In the genomic region with DNA sequence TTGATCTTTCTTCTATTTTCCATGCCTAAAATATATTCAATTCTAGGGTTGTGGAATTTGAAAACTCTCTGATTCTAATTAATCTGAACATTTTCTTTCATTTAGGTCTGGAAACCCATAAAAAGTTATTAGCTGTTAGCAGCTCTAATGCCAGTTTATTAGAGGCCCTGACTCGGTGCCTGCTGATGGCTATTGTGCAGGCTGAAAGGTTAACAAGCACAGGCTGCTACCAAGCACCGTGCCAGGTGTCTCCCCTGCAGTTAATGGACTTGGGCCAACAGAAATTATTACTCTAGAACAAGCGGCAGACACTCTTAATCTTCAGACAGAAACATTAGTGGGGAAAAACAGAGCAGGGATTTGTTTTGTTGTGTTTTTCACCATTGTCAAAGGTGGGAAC, we compare ENCODE assay signal across 17 mouse cellular contexts.
DNase-seq lines count a peak whose midpoint lies in the region; ATAC-seq lines count a peak whose summit lies in the region.
"Had no signal": no experiment of that assay in that cellular context is flagged by ENCODE, and none has a peak within 500 bp of the region (broad histone marks: within the 10 kb centered on the region; RNA-seq: fewer than 3 reads in every experiment).

No protein-coding gene starts in this region.

- WGBS in midbrain, embryonic 14.5 days: 37% methylated on average over 3 of the region's 3 CpGs
- WGBS in midbrain, embryonic 10.5 days: 70% methylated on average over 3 of the region's 3 CpGs
- WGBS in intestine, embryonic 15.5 days: 45% methylated on average over 3 of the region's 3 CpGs

- H3K4me1 ChIP-seq in midbrain, embryonic 14.5 days (ENCODE audit: control insufficient read depth, insufficient read depth, low read length): no peaks in the 10 kb centered on the region
- no peaks in the 10 kb centered on the region for H3K4me1 ChIP-seq in midbrain, embryonic 10.5 days
- no peaks in the 10 kb centered on the region for H3K4me1 ChIP-seq in intestine, embryonic 15.5 days (replicated peaks)
- H3K4me1 ChIP-seq: embryonic facial prominence, embryonic 13.5 days; heart, embryonic 13.5 days; hindbrain, embryonic 13.5 days; stomach, embryonic 15.5 days had no signal

- DNase-seq in cerebellum, adult 9-10 months: peak; percentile 2
- no peak for DNase-seq in cerebellum, adult 11 months
- DNase-seq in midbrain, embryonic 14.5 days: peak; percentile 6
- DNase-seq in midbrain, embryonic 10.5 days (ENCODE audit: low spot score): no peak
- DNase-seq in hindlimb bud, embryonic 11.5 days (ENCODE audit: extremely low spot score, low read depth, low spot score): peak; percentile 85
- DNase-seq in frontal cortex, postnatal 10 days (ENCODE audit: low spot score in 2 of 2): no peak
- DNase-seq in urinary bladder, postnatal 10 days (ENCODE audit: low spot score): no peak
- DNase-seq: kidney, adult 8-10 months; lung, postnatal 14 days; thymus, postnatal 14 days had no signal

- H3K4me2 ChIP-seq in midbrain, embryonic 14.5 days (ENCODE audit: low read length): no peak overlapping the region
- H3K4me2 ChIP-seq in intestine, embryonic 15.5 days (replicated peaks): no peak overlapping the region
- H3K4me2 ChIP-seq: embryonic facial prominence, embryonic 13.5 days; heart, embryonic 13.5 days; hindbrain, embryonic 13.5 days; stomach, embryonic 15.5 days had no signal

- ATAC-seq in midbrain, embryonic 14.5 days (ENCODE audit: low FRiP score, low TSS enrichment): no peak
- no peak for ATAC-seq in intestine, embryonic 15.5 days

- no peak overlapping the region for H3K9ac ChIP-seq in midbrain, embryonic 14.5 days (replicated peaks; ENCODE audit: low read length)
- H3K9ac ChIP-seq in intestine, embryonic 15.5 days: no peak overlapping the region
- H3K9ac ChIP-seq: embryonic facial prominence, embryonic 13.5 days; heart, embryonic 13.5 days; hindbrain, embryonic 13.5 days; liver, embryonic 14.5 days; stomach, embryonic 15.5 days had no signal

- H3K27me3 ChIP-seq in midbrain, embryonic 14.5 days (ENCODE audit: control insufficient read depth, insufficient read depth, low read length): no peaks in the 10 kb centered on the region
- H3K27me3 ChIP-seq in midbrain, embryonic 10.5 days (ENCODE audit: low read depth, poor library complexity, severe bottlenecking): no peaks in the 10 kb centered on the region
- H3K27me3 ChIP-seq in intestine, embryonic 15.5 days (replicated peaks): no peaks in the 10 kb centered on the region
- H3K27me3 ChIP-seq: embryonic facial prominence, embryonic 13.5 days; heart, embryonic 13.5 days; hindbrain, embryonic 13.5 days; stomach, embryonic 15.5 days had no signal

- no peaks in the 10 kb centered on the region for H3K9me3 ChIP-seq in midbrain, embryonic 14.5 days (ENCODE audit: control insufficient read depth, low read length)
- no peaks in the 10 kb centered on the region for H3K9me3 ChIP-seq in midbrain, embryonic 10.5 days (replicated peaks)
- no peaks in the 10 kb centered on the region for H3K9me3 ChIP-seq in intestine, embryonic 15.5 days
- H3K9me3 ChIP-seq: embryonic facial prominence, embryonic 13.5 days; heart, embryonic 13.5 days; hindbrain, embryonic 13.5 days; stomach, embryonic 15.5 days had no signal

- H3K4me3 ChIP-seq in midbrain, embryonic 14.5 days (replicated peaks; ENCODE audit: low read depth, low read length): no peak overlapping the region
- no peak overlapping the region for H3K4me3 ChIP-seq in midbrain, embryonic 10.5 days
- no peak overlapping the region for H3K4me3 ChIP-seq in intestine, embryonic 15.5 days (replicated peaks)
- H3K4me3 ChIP-seq: embryonic facial prominence, embryonic 13.5 days; heart, embryonic 13.5 days; hindbrain, embryonic 13.5 days; layer of hippocampus, adult 2 months; stomach, embryonic 15.5 days had no signal

- H3K36me3 ChIP-seq in midbrain, embryonic 14.5 days (ENCODE audit: control insufficient read depth, insufficient read depth, low read length): no peaks in the 10 kb centered on the region
- H3K36me3 ChIP-seq in midbrain, embryonic 10.5 days: no peaks in the 10 kb centered on the region
- no peaks in the 10 kb centered on the region for H3K36me3 ChIP-seq in intestine, embryonic 15.5 days
- H3K36me3 ChIP-seq: embryonic facial prominence, embryonic 13.5 days; heart, embryonic 13.5 days; hindbrain, embryonic 13.5 days; stomach, embryonic 15.5 days had no signal

- H3K27ac ChIP-seq in midbrain, embryonic 14.5 days (replicated peaks; ENCODE audit: low read depth, low read length): no peak overlapping the region
- H3K27ac ChIP-seq in midbrain, embryonic 10.5 days (replicated peaks): no peak overlapping the region
- H3K27ac ChIP-seq in intestine, embryonic 15.5 days: no peak overlapping the region
- H3K27ac ChIP-seq: embryonic facial prominence, embryonic 13.5 days; heart, embryonic 13.5 days; hindbrain, embryonic 13.5 days; layer of hippocampus, adult 2 months; liver, embryonic 14.5 days; stomach, embryonic 15.5 days had no signal

Comparison
In these comparisons a context has a peak if more than half of its experiments do, and no peak if none do; other contexts are left out.
1. DNase-seq: peak in cerebellum, adult 9-10 months (single experiment), midbrain, embryonic 14.5 days (single experiment) and hindlimb bud, embryonic 11.5 days (single experiment); none in cerebellum, adult 11 months (single experiment), midbrain, embryonic 10.5 days (single experiment), frontal cortex, postnatal 10 days (0 of 2) and urinary bladder, postnatal 10 days (single experiment).